Mouse (Mus musculus) forebrain, embryonic 12.5 days (tissue): Measurements from ENCODE around the gene Ccm2. TPM values are rescaled to one million over a fixed set of nuclear protein-coding genes. Genes with fewer than 3 reads are reported as not detected.

Experiments
- ATAC-seq: fragments of 200-750 bp; cut with Nextera tagmentation; 2 replicates; pipeline ENCODE4 v1.8.0; 2017; ENCODE audit warnings: moderate TSS enrichment; ENCODE audit not compliant: low FRiP score
- H3K27ac ChIP-seq: fragments of 300-500 bp; sonication (generic); 2 replicates; pipeline ENCODE4 v1.5.1; 2016; ENCODE audit warnings: mild to moderate bottlenecking
- H3K27me3 ChIP-seq: fragments of 300-500 bp; sonication (generic); 2 replicates; pipeline ENCODE4 v1.6.1; 2016; ENCODE audit warnings: mild to moderate bottlenecking
- H3K36me3 ChIP-seq: fragments of 300-500 bp; sonication (generic); replicated peaks from 2 replicates; pipeline ENCODE4 v1.6.1; 2016; ENCODE audit warnings: mild to moderate bottlenecking
- H3K4me1 ChIP-seq: fragments of 300-500 bp; sonication (generic); 2 replicates; pipeline ENCODE4 v1.6.1; 2016
- H3K4me2 ChIP-seq: fragments of 300-500 bp; sonication (generic); 2 replicates; pipeline ENCODE4 v1.6.1; 2016; ENCODE audit warnings: mild to moderate bottlenecking, moderate library complexity
- H3K4me3 ChIP-seq: fragments of 300-500 bp; sonication (generic); replicated peaks from 2 replicates; pipeline ENCODE4 v1.5.1; 2016; ENCODE audit warnings: mild to moderate bottlenecking
- H3K9ac ChIP-seq: fragments of 300-500 bp; sonication (generic); 2 replicates; pipeline ENCODE4 v1.6.1; 2016; ENCODE audit warnings: mild to moderate bottlenecking
- H3K9me3 ChIP-seq: fragments of 300-500 bp; sonication (generic); 2 replicates; pipeline ENCODE4 v1.6.1; 2016
- WGBS: fragments of 180-500 bp; shearing (Covaris S2); methylation state at CpG from one replicate; pipeline ENCODE4 v1.1.7; 2016; 5-methylcytosine and 5-hydroxymethylcytosine counted together
- polyA plus RNA-seq: library from polyadenylated mRNA; unstranded; fragments of >200 nt; fragmentation: Nextera tagmentation; extraction: Ambion mirVana; gene quantifications from 2 replicates; pipeline ENCODE4 v1.2.1, GENCODE M21; 2016

The Ccm2 gene
- polyA plus RNA-seq, 1 experiment from 2014 or later, result 90.7 TPM

DNA sequence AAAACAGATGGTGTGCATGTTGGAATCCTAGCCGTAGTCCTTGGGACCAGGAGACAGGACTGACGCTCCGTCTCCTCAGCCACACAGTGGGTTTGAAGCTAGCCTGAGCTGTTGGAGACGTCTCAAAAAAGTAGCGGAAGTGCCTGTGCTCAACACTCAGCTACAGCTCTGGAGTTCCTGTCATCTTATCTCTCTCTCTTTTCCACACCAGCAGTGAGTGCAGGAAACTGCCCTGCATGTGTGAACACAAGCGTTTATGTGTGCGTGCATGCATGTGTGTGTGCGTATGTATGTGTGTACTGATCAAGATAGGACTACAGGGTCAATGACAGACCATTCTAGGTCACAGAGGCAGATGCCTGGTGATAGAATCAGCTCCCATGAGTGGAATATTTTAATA, 21.3 kb downstream of the Ccm2 start:
- Histone ChIP-seq H3K9ac (no peak overlapping the region), H3K36me3 (peaks cover 27% of the 10 kb centered on the region), H3K4me1 (peaks cover 10% of the 10 kb centered on the region; the same call in 1 of the 2 replicates), H3K27me3 (no peaks in the 10 kb centered on the region), H3K9me3 (no peaks in the 10 kb centered on the region), H3K4me3 (no peak overlapping the region), H3K27ac (no peak overlapping the region), H3K4me2 (no peak overlapping the region)
- 87% methylated on average over 8 of the region's 8 CpGs for WGBS
- ATAC-seq, result no peak

DNA sequence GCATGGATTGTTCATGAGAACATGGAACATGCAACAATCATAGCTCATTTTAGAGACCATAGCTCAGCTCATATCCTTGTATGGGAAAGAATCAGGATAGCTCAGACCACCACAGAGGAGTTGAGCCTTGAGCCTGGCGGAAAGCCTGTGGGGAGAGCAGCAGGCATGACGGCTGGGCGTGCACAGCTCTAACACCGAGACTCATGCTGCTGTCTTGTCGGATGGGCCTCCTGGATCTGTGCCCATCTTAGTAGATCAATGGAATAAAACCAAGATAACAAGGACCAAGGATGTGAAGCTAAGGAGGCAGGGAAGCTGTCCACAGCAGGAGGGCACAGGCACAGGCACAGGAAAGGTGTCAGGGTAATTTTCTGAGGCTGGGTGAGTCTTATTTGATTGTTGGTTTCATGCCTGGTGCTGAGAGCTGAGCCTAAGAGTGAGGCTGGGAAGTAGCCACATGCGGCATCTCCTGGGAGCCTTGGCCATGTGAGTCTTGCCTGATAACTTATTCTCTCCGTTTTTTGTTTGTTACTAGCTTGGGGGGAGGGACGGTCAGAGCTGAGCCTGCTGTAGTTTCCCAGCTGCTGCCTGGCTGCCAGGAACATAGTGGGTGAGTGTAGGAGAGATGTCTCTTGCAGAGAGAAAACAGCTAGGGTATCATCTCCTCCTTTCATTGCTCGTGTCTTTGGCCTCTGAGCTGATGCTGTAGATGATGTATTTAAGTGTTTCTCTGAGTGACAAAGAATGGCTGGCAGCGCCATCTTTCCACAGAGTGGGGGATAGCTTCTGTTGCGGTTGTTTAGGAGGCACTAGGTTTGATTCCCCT, 22.1 kb downstream of the Ccm2 start:
- Histone ChIP-seq H3K27me3 (no peaks in the 10 kb centered on the region), H3K4me2 (no peak overlapping the region), H3K9me3 (no peaks in the 10 kb centered on the region), H3K9ac (no peak overlapping the region), H3K4me1 (peaks cover 10% of the 10 kb centered on the region; the same call in 1 of the 2 replicates), H3K36me3 (peaks cover 28% of the 10 kb centered on the region), H3K27ac (peak overlapping the region; percentile 61), H3K4me3 (no peak overlapping the region)
- ATAC-seq, result peak; percentile 27; the same call in 1 of the 2 replicates
- WGBS, result 62% methylated on average over 11 of the region's 11 CpGs

DNA sequence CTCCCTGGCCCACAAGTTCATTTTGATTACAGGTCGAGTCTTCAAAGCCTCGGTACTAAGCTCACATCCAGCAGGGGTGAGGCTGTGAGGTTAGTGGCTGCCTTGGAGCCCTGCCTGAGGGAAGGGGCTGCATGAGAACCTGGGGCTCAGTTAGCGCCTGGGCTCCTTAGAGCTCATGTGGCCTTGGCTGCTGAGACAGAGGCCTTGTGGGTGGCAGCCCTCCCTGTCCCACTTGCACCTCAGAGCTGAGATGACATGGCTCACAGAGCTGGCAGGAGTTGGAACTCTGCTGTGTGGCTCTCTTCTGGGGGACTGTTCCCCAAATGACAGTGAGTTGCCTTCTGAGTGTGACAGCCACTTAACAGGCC, 22.7 kb downstream of the Ccm2 start:
- no peak overlapping the region for H3K4me2 ChIP-seq
- no peak for ATAC-seq
- no peak overlapping the region for H3K9ac ChIP-seq
- no peaks in the 10 kb centered on the region for H3K27me3 ChIP-seq
- no peak overlapping the region for H3K4me3 ChIP-seq
- H3K27ac ChIP-seq, result 0 out of 2 replicates have a peak overlapping the region, but pooled peaks have one; percentile 61
- peaks cover 10% of the 10 kb centered on the region; the same call in 1 of the 2 replicates for H3K4me1 ChIP-seq
- 52% methylated on average over 3 of the region's 3 CpGs for WGBS
- peaks cover 29% of the 10 kb centered on the region for H3K36me3 ChIP-seq
- H3K9me3 ChIP-seq, result no peaks in the 10 kb centered on the region

DNA sequence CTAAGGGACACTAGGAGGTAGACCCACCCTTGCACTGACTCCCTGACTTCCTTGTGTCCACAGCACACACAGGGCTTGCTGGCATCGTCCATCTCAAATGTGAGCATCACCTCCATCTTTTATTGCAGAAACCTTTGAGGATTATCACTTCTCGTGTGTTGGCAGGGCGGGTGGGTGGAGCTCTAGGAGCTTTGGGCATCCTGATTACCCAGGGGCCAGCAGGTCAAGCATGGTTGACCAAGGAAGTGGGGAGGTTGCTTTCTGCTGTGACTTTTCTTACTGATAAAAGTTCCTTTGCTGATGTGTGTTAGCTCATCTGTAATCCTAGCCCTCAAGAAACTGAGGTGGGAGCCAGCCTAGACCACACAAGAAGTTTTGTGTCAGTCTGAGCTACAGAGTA, 29.5 kb downstream of the Ccm2 start:
- Histone ChIP-seq H3K4me2 (no peak overlapping the region), H3K4me3 (no peak overlapping the region), H3K27me3 (no peaks in the 10 kb centered on the region), H3K9me3 (no peaks in the 10 kb centered on the region), H3K36me3 (peaks cover 39% of the 10 kb centered on the region), H3K9ac (no peak overlapping the region), H3K4me1 (peaks cover 7% of the 10 kb centered on the region), H3K27ac (no peak overlapping the region)
- 91% methylated on average over 3 of the region's 3 CpGs for WGBS
- ATAC-seq, result no peak

DNA sequence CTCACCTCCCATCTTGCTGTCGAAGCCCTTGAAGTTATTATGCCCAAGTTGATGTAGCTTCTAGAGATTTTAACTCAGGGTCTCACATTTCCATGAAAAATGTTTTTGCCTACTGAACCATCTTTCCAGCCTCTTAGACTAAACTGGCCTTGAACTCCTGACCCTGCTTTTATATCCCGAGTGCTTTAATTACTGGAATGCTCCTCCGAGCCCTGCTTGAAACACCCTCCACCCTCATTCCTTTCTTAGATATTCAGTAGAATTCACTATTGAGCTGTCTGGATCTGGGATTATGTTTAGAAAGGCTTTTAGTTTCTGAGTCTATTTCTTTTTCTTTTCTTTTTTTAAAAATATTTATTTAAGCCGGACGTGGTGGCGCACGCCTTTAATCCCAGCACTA, 32.7 kb downstream of the Ccm2 start:
- Histone ChIP-seq H3K4me3 (no peak overlapping the region), H3K4me2 (no peak overlapping the region), H3K9me3 (no peaks in the 10 kb centered on the region), H3K27me3 (no peaks in the 10 kb centered on the region), H3K4me1 (peaks cover 7% of the 10 kb centered on the region), H3K27ac (no peak overlapping the region), H3K36me3 (peaks cover 17% of the 10 kb centered on the region), H3K9ac (no peak overlapping the region)
- 91% methylated on average over 7 of the region's 7 CpGs for WGBS
- no peak for ATAC-seq

DNA sequence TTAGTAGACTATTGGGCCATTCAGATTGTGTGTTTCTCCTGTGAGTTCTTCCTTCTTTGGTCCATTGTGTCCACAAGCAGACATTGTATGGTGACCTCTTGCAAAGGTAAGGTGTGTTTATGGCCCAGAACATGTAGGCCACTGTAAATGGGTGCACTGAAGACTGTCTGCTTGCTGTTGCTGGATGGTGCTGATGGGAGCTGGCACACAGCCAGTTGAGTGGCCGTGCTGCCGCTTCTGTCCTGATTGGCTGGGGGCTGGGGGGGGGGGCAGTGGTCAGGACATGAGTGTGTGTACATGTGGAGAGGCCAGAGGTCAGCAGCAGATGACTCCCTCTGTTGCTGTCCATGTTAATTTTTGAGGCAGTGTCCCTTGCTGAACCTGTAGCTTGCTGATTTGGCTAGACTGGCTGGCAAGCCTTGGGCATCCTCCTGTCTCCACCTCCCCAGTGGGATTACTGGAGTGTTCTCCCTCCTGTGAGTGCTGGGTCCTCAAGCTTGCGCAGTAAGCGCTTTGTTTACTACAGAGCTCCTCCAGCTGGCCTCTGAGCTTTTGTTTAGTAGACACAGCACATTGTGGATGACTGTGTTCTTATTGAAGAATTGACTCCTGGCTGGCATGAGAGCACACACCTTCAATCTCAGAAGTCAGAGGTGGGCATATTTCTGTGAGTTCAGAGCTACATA, 33.5 kb downstream of the Ccm2 start:
- 75% methylated on average over 4 of the region's 4 CpGs for WGBS
- Histone ChIP-seq H3K27ac (no peak overlapping the region), H3K9me3 (no peaks in the 10 kb centered on the region), H3K4me3 (no peak overlapping the region), H3K4me1 (peaks cover 7% of the 10 kb centered on the region), H3K9ac (no peak overlapping the region), H3K36me3 (peaks cover 24% of the 10 kb centered on the region), H3K4me2 (no peak overlapping the region), H3K27me3 (no peaks in the 10 kb centered on the region)
- ATAC-seq, result no peak

DNA sequence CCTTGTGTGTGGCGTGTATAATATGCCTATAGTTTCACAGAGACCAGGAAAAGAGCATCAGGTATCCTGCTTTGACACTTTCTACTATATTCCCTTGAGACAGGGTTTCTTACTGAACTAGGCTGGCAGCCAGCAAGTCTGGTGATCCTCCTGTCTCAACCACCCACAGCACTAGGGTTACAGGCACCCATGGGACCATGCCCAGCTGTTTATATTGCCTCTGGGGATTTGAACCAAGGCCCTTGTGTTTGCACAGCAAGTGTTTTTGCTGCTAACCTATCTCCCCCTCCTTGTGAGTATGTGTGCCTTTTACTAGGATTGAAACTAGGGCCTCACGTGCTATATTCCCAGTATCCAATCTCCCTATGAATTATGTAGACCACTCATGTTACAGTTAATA, 34.9 kb downstream of the Ccm2 start:
- no peak overlapping the region for H3K4me3 ChIP-seq
- peaks cover 7% of the 10 kb centered on the region for H3K4me1 ChIP-seq
- H3K27ac ChIP-seq, result no peak overlapping the region
- H3K9ac ChIP-seq, result no peak overlapping the region
- no peak for ATAC-seq
- H3K9me3 ChIP-seq, result no peaks in the 10 kb centered on the region
- no peak overlapping the region for H3K4me2 ChIP-seq
- peaks cover 21% of the 10 kb centered on the region for H3K36me3 ChIP-seq
- 93% methylated on average over 2 of the region's 2 CpGs for WGBS
- no peaks in the 10 kb centered on the region for H3K27me3 ChIP-seq

DNA sequence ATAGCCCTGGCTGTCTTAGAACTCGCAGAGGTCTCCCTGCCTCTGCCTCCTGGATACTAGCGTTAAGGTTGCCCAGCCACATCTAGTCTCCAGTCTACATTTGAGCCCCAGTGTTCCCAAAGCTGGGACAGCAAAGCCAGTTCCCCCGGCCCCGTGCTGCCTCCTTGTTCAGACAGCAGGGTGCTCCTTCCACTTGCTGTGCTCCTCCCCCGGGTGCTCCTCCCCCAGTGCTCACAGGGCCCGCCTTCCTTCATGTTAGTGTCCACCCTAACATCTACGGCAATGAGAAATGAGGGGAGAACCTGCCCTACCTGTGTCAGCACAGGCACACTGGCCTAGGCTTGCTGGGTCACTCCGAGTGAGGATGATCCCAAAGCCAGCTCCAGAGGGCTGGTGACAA, 39.1 kb downstream of the Ccm2 start:
- Histone ChIP-seq H3K4me2 (no peak overlapping the region), H3K9me3 (no peaks in the 10 kb centered on the region), H3K36me3 (peaks cover 40% of the 10 kb centered on the region), H3K4me3 (no peak overlapping the region), H3K4me1 (no peaks in the 10 kb centered on the region), H3K9ac (no peak overlapping the region), H3K27ac (no peak overlapping the region), H3K27me3 (no peaks in the 10 kb centered on the region)
- 95% methylated on average over 8 of the region's 8 CpGs for WGBS
- no peak for ATAC-seq

DNA sequence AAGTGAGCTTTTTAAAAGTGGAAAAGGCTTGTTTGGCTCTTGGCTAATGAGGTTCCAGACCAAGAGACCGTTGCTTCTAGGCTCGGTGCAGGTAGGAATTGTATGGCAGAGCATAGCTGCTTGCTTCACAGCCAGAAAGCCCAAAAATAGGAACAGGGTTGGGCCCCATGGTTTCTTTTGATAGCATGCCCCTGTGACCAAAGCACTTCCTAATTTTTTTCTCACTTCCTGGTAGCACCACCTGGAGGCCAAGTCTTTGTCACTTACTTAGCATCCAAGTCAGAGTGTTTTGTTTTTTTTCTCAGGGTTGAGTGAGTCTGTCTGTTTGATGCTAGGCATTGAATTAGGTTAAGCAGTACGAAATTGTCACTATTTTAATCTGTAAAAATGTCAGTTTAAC, 40.0 kb downstream of the Ccm2 start:
- Histone ChIP-seq H3K4me1 (no peaks in the 10 kb centered on the region), H3K27ac (no peak overlapping the region), H3K27me3 (no peaks in the 10 kb centered on the region), H3K36me3 (peaks cover 49% of the 10 kb centered on the region), H3K9me3 (no peaks in the 10 kb centered on the region), H3K4me3 (no peak overlapping the region), H3K9ac (no peak overlapping the region), H3K4me2 (no peak overlapping the region)
- no peak for ATAC-seq
- WGBS, result 89% methylated on average over 3 of the region's 3 CpGs

DNA sequence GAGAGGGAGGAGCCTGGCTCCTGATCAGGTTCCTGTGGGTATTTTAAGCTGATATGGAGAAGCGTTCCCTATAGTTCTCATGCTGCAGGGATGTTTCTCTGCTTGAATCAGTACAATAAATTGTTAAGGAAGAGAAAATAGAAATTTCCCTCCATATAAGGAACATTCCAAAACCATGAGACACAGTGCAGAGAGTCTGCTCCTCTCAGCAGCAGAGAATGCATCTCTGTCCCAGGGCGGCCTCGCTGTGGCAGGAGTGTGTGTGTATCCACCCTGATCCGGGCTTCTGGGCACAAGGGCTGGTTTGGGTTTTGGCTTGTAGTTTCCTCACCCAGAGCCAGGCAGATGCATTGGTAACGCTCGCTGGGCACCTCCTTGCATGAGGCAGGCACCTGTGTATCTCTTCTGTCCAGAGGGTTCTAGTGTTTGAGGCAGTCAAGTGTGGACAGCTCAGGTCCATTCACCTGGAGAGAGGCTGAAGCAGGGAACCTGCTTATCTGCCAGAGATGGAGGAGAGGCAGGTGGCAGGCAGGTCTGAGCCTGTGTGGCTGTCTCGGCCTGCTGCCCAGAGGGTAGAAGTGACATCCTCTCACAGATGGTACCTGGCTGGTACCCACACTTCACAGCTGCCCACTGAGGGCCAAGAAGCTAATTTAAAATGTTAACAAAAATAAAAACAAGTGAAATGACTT, 40.7 kb downstream of the Ccm2 start:
- no peaks in the 10 kb centered on the region for H3K27me3 ChIP-seq
- 95% methylated on average over 7 of the region's 7 CpGs for WGBS
- H3K9me3 ChIP-seq, result no peaks in the 10 kb centered on the region
- H3K36me3 ChIP-seq, result peaks cover 57% of the 10 kb centered on the region
- no peak for ATAC-seq
- no peak overlapping the region for H3K9ac ChIP-seq
- no peak overlapping the region for H3K27ac ChIP-seq
- no peak overlapping the region for H3K4me3 ChIP-seq
- H3K4me1 ChIP-seq, result no peaks in the 10 kb centered on the region
- H3K4me2 ChIP-seq, result no peak overlapping the region

DNA sequence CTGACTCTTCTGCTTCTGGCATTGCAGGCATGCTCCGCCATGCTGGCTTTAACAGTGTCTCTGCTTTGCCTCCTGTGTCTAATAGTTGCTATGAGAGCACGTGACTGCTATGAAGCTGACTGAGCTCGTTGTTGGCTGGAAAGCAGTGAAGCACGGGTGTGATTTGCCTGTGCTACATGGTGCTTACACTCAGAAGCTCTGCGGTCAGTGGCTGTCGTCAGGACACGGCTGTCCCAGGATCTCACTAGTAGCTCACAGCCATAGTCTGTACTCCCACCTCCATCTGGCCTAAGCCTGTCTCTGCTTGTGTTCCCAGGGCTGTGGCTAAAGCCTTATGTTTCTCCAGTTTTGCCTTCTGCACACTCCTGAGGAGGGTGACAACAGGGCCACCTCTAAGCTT, 41.6 kb downstream of the Ccm2 start:
- Histone ChIP-seq H3K4me2 (no peak overlapping the region), H3K27ac (no peak overlapping the region), H3K4me3 (no peak overlapping the region), H3K9me3 (no peaks in the 10 kb centered on the region), H3K4me1 (no peaks in the 10 kb centered on the region), H3K9ac (no peak overlapping the region), H3K27me3 (no peaks in the 10 kb centered on the region), H3K36me3 (peaks cover 66% of the 10 kb centered on the region)
- WGBS, result 93% methylated on average over 7 of the region's 7 CpGs
- no peak for ATAC-seq

DNA sequence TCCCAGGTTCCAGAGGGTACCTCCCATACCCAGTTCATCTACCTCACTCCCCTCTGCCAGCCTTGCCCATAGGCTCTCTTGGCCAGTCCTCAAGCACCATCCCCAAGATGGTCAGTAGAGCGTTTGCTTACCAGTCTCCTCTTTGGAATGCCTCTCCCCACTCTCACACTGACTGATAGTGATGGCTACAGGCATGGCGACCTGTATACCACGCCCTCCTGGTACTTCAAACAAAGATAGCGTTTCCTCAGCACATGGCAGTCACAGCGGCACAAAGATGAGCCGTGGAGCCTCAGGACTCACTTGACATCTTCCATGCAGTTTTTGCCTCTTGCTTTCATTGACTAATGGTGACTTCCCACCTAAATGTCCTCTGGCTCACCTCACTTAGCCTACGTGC, 43.2 kb downstream of the Ccm2 start:
- ATAC-seq, result no peak
- Histone ChIP-seq H3K36me3 (peaks cover 77% of the 10 kb centered on the region), H3K4me2 (no peak overlapping the region), H3K27me3 (no peaks in the 10 kb centered on the region), H3K9me3 (no peaks in the 10 kb centered on the region), H3K4me3 (no peak overlapping the region), H3K27ac (no peak overlapping the region), H3K4me1 (no peaks in the 10 kb centered on the region), H3K9ac (no peak overlapping the region)
- 93% methylated on average over 7 of the region's 7 CpGs for WGBS
